Mouse (Mus musculus): ENCODE data around the gene Eml6. TPM values are rescaled to one million over a fixed set of nuclear protein-coding genes. Genes with fewer than 3 reads are reported as not detected.

The Eml6 gene
- 0.57 and 0.66 TPM in 2 replicates for polyA plus RNA-seq (2015; fragmentation: Nextera tagmentation; extraction: Ambion mirVana)

GRCm38 (mm10) chr11:30025835-30026472 is at the start of gene Eml6:
Gene Eml6, minus strand, starts transcription at chr11:30026033.
- H3K4me1 ChIP-seq (replicated peaks): peaks cover 7% of the 10 kb centered on the region
- WGBS: under 1% methylated on average over 39 of the region's 39 CpGs
- H3K27me3 ChIP-seq: peaks cover 23% of the 10 kb centered on the region
- H3K9me3 ChIP-seq (replicated peaks): no peaks in the 10 kb centered on the region
- H3K36me3 ChIP-seq: no peaks in the 10 kb centered on the region
- peak within 1 kb of the TSS; percentile 60 for H3K9ac ChIP-seq
- peak within 1 kb of the TSS; percentile 99 for H3K4me2 ChIP-seq
- peak within 1 kb of the TSS; percentile 65 for H3K4me3 ChIP-seq
- ATAC-seq (replicated peaks; ENCODE audit: insufficient number of reproducible peaks, insufficient read depth, low FRiP score, low read depth): peak; percentile 99
- peak within 1 kb of the TSS; percentile 72 for H3K27ac ChIP-seq

GRCm38 (mm10) chr11:30057299-30057698 is 31.5 kb upstream of the Eml6 start:
- no peak overlapping the region for H3K27ac ChIP-seq
- no peak for ATAC-seq (replicated peaks; ENCODE audit: insufficient number of reproducible peaks, insufficient read depth, low FRiP score, low read depth)
- no peaks in the 10 kb centered on the region for H3K9me3 ChIP-seq (replicated peaks)
- no peaks in the 10 kb centered on the region for H3K36me3 ChIP-seq
- no peak overlapping the region for H3K4me2 ChIP-seq
- H3K4me3 ChIP-seq: peak overlapping the region; percentile 11; the same call in 1 of the 2 replicates
- H3K9ac ChIP-seq: no peak overlapping the region
- H3K4me1 ChIP-seq (replicated peaks): no peaks in the 10 kb centered on the region
- no peaks in the 10 kb centered on the region for H3K27me3 ChIP-seq
- WGBS: 37% methylated on average over 8 of the region's 8 CpGs

DNA sequence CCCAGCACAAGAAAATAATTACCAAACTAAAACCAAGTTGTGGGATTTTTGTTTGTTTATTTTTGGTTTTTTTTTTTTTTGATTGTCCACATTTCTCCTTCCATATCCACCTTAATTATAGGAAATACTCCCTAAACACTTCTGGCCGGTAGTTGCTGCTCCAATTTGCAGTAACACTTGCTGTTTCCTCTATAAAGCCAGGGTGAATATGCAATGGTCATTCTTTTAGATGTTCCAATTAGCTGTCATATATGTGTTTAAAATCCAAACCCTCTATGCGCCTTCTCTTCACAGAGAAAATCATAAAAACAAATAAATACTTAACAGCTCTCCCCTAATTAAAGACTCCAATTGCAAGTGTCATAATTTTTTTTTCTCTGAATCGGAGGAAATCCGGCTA is 689 bp downstream of the Eml6 start:
- H3K9ac ChIP-seq: peak overlapping the region; percentile 56
- ATAC-seq (replicated peaks; ENCODE audit: insufficient number of reproducible peaks, insufficient read depth, low FRiP score, low read depth): no peak

DNA sequence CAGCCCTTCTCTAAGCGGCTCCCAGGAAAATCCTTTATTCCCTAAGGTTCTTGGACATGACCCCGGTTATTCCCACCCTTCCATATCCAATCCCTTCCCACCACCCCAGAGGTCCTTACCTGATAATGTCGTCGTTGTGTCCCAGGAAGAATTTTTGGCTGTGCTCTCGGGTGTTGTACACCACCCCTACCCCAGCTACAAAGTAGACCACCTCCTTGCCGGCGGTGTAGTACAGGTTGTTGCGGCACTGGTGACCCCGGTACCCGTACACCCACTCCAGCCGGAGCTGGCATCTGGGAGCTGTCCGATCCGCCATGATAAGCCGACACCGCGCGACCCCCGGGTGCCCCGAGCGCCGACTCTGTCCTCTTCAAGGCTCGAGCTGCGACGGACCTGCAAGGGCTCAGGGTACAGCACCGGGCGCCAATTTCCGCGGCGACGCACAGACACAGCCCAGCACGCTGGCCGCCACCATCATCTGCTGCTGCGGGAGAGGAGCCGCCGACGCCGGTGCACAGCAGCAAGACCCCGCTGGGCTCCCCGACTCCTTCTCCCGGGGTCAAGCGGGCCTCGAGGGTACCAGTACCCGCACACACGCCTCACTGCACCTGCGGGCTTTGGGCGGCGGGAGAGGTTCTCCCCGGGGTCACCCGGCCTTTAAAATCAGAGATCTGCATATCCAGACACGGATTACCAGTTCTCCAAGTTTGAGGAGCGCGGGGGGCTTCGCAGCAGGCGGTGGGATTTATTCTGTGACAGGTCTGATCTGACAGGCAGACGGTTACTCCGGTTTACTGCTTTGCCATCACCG is 1.4 kb downstream of the Eml6 start:
- no peak overlapping the region for H3K27ac ChIP-seq
- WGBS: 1% methylated on average over 57 of the region's 57 CpGs
- peak overlapping the region; percentile 99 for H3K4me2 ChIP-seq
- no peak for ATAC-seq (replicated peaks; ENCODE audit: insufficient number of reproducible peaks, insufficient read depth, low FRiP score, low read depth)
- H3K4me1 ChIP-seq (replicated peaks): peaks cover 7% of the 10 kb centered on the region
- H3K4me3 ChIP-seq: peak overlapping the region; percentile 65
- H3K9ac ChIP-seq: peak overlapping the region; percentile 55
- H3K27me3 ChIP-seq: peaks cover 23% of the 10 kb centered on the region
- H3K9me3 ChIP-seq (replicated peaks): no peaks in the 10 kb centered on the region
- no peaks in the 10 kb centered on the region for H3K36me3 ChIP-seq

More for the DNA sequence above, 689 bp downstream of the Eml6 start:
- Histone ChIP-seq H3K9me3 (replicated peaks) (no peaks in the 10 kb centered on the region), H3K27me3 (peaks cover 23% of the 10 kb centered on the region), H3K4me1 (replicated peaks) (peaks cover 7% of the 10 kb centered on the region), H3K4me2 (peak overlapping the region; percentile 99), H3K36me3 (no peaks in the 10 kb centered on the region), H3K27ac (no peak overlapping the region; the same call in 1 of the 2 replicates), H3K4me3 (peak overlapping the region; percentile 65)
- 12% methylated on average over 4 of the region's 4 CpGs for WGBS

DNA sequence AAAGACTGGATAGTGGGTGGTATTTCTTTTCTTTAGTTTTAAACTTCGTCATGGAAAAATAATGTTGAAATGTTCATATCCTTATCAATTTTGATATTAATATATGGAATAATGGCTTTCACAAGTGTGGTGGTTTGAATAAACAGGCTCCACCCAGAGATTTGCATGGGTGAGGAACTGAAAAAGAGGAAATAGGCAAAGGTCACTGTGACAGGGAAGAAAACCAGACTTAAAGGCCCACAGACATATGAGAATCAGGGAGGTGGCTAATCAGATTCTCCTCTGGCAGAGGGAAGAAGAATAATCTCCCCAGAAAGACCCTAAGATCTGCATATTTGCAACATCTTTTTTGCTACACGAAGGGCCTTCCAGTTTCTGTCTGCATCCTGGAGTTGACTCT is 39.6 kb downstream of the Eml6 start:
- Histone ChIP-seq H3K9me3 (replicated peaks) (no peaks in the 10 kb centered on the region), H3K4me2 (no peak overlapping the region), H3K4me3 (no peak overlapping the region), H3K4me1 (replicated peaks) (no peaks in the 10 kb centered on the region), H3K27me3 (no peaks in the 10 kb centered on the region), H3K9ac (no peak overlapping the region), H3K27ac (no peak overlapping the region), H3K36me3 (no peaks in the 10 kb centered on the region)
- no peak for ATAC-seq (replicated peaks; ENCODE audit: insufficient number of reproducible peaks, insufficient read depth, low FRiP score, low read depth)
- WGBS: 49% methylated on average over 2 of the region's 2 CpGs

DNA sequence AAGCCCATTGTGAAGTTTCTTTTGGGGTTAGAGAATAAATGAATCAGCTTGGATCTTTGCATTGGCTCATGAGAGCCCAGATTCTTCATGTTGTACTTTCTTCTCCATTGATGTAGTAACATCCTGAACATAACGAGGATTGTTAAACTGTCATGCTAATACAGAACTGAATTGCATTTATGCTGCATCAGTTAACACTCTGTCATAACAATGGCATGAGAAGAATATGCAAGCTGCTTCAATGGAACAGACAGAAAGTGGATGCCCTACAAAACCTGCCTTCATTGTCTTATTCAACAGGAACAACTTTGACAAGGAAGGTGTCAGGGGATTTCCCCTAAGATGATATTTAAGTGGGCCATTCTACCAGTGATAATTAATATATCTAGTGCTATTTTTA is 57.0 kb downstream of the Eml6 start:
- no peaks in the 10 kb centered on the region for H3K9me3 ChIP-seq (replicated peaks)
- H3K9ac ChIP-seq: no peak overlapping the region
- no peak overlapping the region for H3K27ac ChIP-seq
- no peak overlapping the region for H3K4me3 ChIP-seq
- 73% methylated on average over 1 of the region's 1 CpGs for WGBS
- H3K36me3 ChIP-seq: no peaks in the 10 kb centered on the region
- no peaks in the 10 kb centered on the region for H3K27me3 ChIP-seq
- no peak for ATAC-seq (replicated peaks; ENCODE audit: insufficient number of reproducible peaks, insufficient read depth, low FRiP score, low read depth)
- H3K4me1 ChIP-seq (replicated peaks): no peaks in the 10 kb centered on the region
- H3K4me2 ChIP-seq: no peak overlapping the region

- H3K4me3 ChIP-seq: no peak overlapping the region
- H3K9me3 ChIP-seq (replicated peaks): no peaks in the 10 kb centered on the region
- no peak overlapping the region for H3K4me2 ChIP-seq
- no peak overlapping the region for H3K9ac ChIP-seq
- 76% methylated on average over 5 of the region's 5 CpGs for WGBS
- ATAC-seq (replicated peaks; ENCODE audit: insufficient number of reproducible peaks, insufficient read depth, low FRiP score, low read depth): no peak
- H3K4me1 ChIP-seq (replicated peaks): no peaks in the 10 kb centered on the region
- no peaks in the 10 kb centered on the region for H3K36me3 ChIP-seq
- no peak overlapping the region for H3K27ac ChIP-seq
- H3K27me3 ChIP-seq: no peaks in the 10 kb centered on the region
Observed at GRCm38 (mm10) chr11:29959366-29959765, 66.5 kb downstream of the Eml6 start.

DNA sequence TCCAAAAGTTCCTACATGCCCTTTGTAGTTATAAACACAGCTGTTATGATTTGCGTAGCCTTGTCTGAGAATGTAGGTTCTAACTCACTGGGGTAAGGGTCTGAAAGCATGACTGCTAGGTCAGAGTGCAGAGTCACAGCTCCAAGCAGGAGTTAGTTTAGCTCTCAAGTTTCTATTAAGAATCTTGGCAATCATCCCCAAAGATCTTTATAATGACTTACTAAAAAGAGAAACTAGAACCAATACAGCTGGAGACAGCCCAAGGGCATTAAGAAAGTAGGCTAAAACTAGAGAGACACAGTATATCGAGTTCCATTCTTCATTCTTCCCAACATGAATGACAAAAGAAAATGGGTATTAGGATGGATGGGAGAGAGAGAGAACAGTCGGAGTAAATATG is 81.2 kb downstream of the Eml6 start:
- Histone ChIP-seq H3K9ac (no peak overlapping the region), H3K27me3 (no peaks in the 10 kb centered on the region), H3K9me3 (replicated peaks) (no peaks in the 10 kb centered on the region), H3K27ac (no peak overlapping the region), H3K4me1 (replicated peaks) (no peaks in the 10 kb centered on the region), H3K4me2 (no peak overlapping the region), H3K36me3 (no peaks in the 10 kb centered on the region), H3K4me3 (no peak overlapping the region)
- ATAC-seq (replicated peaks; ENCODE audit: insufficient number of reproducible peaks, insufficient read depth, low FRiP score, low read depth): no peak
- 76% methylated on average over 3 of the region's 3 CpGs for WGBS

DNA sequence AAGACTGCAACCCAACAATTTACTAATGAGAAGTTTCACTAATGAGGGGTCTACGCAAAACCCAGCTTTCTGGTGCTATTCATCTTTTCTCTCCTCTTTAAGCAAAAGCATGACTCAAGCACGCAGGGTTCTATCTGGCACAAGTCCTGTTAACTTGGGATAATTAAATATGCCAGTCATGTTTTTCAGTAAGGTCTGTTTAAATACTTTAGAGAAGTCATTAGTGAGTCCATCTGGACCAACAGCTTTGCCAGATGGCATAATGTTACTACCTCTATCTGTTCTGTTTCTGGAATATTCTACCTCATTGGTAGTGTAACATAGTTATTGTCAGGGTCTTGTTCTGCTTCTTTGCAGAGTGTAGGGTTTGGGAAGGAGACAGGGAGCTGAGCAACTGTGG is 101.5 kb downstream of the Eml6 start:
- H3K4me1 ChIP-seq (replicated peaks): no peaks in the 10 kb centered on the region
- no peak for ATAC-seq (replicated peaks; ENCODE audit: insufficient number of reproducible peaks, insufficient read depth, low FRiP score, low read depth)
- H3K27me3 ChIP-seq: no peaks in the 10 kb centered on the region
- 84% methylated on average over 2 of the region's 2 CpGs for WGBS
- H3K4me2 ChIP-seq: no peak overlapping the region
- H3K27ac ChIP-seq: no peak overlapping the region
- H3K4me3 ChIP-seq: no peak overlapping the region
- no peaks in the 10 kb centered on the region for H3K9me3 ChIP-seq (replicated peaks)
- no peak overlapping the region for H3K9ac ChIP-seq
- H3K36me3 ChIP-seq: no peaks in the 10 kb centered on the region

- H3K9ac ChIP-seq: no peak overlapping the region
- H3K4me2 ChIP-seq: no peak overlapping the region
- no peak overlapping the region for H3K27ac ChIP-seq
- H3K4me1 ChIP-seq (replicated peaks): no peaks in the 10 kb centered on the region
- no peaks in the 10 kb centered on the region for H3K9me3 ChIP-seq (replicated peaks)
- no peaks in the 10 kb centered on the region for H3K36me3 ChIP-seq
- H3K4me3 ChIP-seq: no peak overlapping the region
- 85% methylated on average over 1 of the region's 1 CpGs for WGBS
- ATAC-seq (replicated peaks; ENCODE audit: insufficient number of reproducible peaks, insufficient read depth, low FRiP score, low read depth): no peak
- no peaks in the 10 kb centered on the region for H3K27me3 ChIP-seq
Observed at GRCm38 (mm10) chr11:29923851-29924250, 102.0 kb downstream of the Eml6 start.

- 90% methylated on average over 4 of the region's 4 CpGs for WGBS
- H3K4me3 ChIP-seq: no peak overlapping the region
Observed at GRCm38 (mm10) chr11:29913180-29913579, 112.7 kb downstream of the Eml6 start.

More at GRCm38 (mm10) chr11:29913180-29913579, 112.7 kb downstream of the Eml6 start:
- Histone ChIP-seq H3K36me3 (no peaks in the 10 kb centered on the region), H3K27ac (no peak overlapping the region), H3K4me1 (replicated peaks) (no peaks in the 10 kb centered on the region), H3K9me3 (replicated peaks) (no peaks in the 10 kb centered on the region), H3K9ac (no peak overlapping the region), H3K27me3 (no peaks in the 10 kb centered on the region), H3K4me2 (no peak overlapping the region)
- no peak for ATAC-seq (replicated peaks; ENCODE audit: insufficient number of reproducible peaks, insufficient read depth, low FRiP score, low read depth)
